23 mouse cellular contexts compared by ENCODE assay signal in genomic region chr7:132369784-132370183, GRCm38 (mm10).
"Had no signal": no experiment of that assay in that cellular context is flagged by ENCODE, and none has a peak within 500 bp of the region (broad histone marks: within the 10 kb centered on the region; RNA-seq: fewer than 3 reads in every experiment).

No protein-coding gene starts in this region.

- H3K36me3 ChIP-seq: kidney, embryonic 15.5 days; limb, embryonic 10.5 days; limb, embryonic 13.5 days; liver, embryonic 12.5 days; liver, embryonic 15.5 days; lung, embryonic 15.5 days; midbrain, embryonic 12.5 days; midbrain, embryonic 15.5 days; neural tube, embryonic 12.5 days; neural tube, embryonic 15.5 days; stomach, embryonic 15.5 days had no signal

- H3K27me3 ChIP-seq: kidney, embryonic 15.5 days; limb, embryonic 13.5 days; liver, embryonic 15.5 days; lung, embryonic 15.5 days; midbrain, embryonic 15.5 days; neural tube, embryonic 12.5 days; neural tube, embryonic 15.5 days; stomach, embryonic 15.5 days had no signal

- ATAC-seq: liver, embryonic 12.5 days; midbrain, embryonic 15.5 days had no signal

- H3K4me3 ChIP-seq: kidney, embryonic 15.5 days; limb, embryonic 10.5 days; limb, embryonic 13.5 days; liver, embryonic 12.5 days; liver, embryonic 15.5 days; lung, embryonic 15.5 days; megakaryocyte, embryonic 14.5 days; midbrain, embryonic 12.5 days; midbrain, embryonic 15.5 days; neural tube, embryonic 12.5 days; neural tube, embryonic 15.5 days; stomach, embryonic 15.5 days had no signal

- H3K9ac ChIP-seq: kidney, embryonic 15.5 days; limb, embryonic 13.5 days; liver, embryonic 12.5 days; liver, embryonic 15.5 days; lung, embryonic 15.5 days; midbrain, embryonic 12.5 days; midbrain, embryonic 15.5 days; neural tube, embryonic 12.5 days; neural tube, embryonic 15.5 days; stomach, embryonic 15.5 days had no signal

- H3K27ac ChIP-seq: kidney, embryonic 15.5 days; limb, embryonic 10.5 days; liver, embryonic 12.5 days; liver, embryonic 15.5 days; lung, embryonic 15.5 days; midbrain, embryonic 12.5 days; midbrain, embryonic 15.5 days; neural tube, embryonic 12.5 days; stomach, embryonic 15.5 days had no signal

- H3K9me3 ChIP-seq: kidney, embryonic 15.5 days; limb, embryonic 10.5 days; limb, embryonic 13.5 days; liver, embryonic 12.5 days; liver, embryonic 15.5 days; lung, embryonic 15.5 days; megakaryocyte, embryonic 14.5 days; midbrain, embryonic 12.5 days; midbrain, embryonic 15.5 days; neural tube, embryonic 12.5 days; neural tube, embryonic 15.5 days; stomach, embryonic 15.5 days had no signal

- H3K4me2 ChIP-seq: kidney, embryonic 15.5 days; limb, embryonic 13.5 days; liver, embryonic 12.5 days; liver, embryonic 15.5 days; lung, embryonic 15.5 days; midbrain, embryonic 12.5 days; midbrain, embryonic 15.5 days; neural tube, embryonic 12.5 days; neural tube, embryonic 15.5 days; stomach, embryonic 15.5 days had no signal

- DNase-seq: kidney, adult 11 months; kidney, adult 8-10 months; kidney, postnatal 10 days; kidney, postnatal 36 days; liver; lung, adult 18-20 months; lung, postnatal 10 days; lung, postnatal 36 days; retina, postnatal 1 day; right cerebral cortex, postnatal 25 days; thymus, postnatal 25 days had no signal
